Mouse (Mus musculus) limb, embryonic 10.5 days (tissue): ENCODE measurements at regions not wholly inside any gene's neighbourhood (a gene's known extent, or its start where the extent isn't known, plus 50 kb on each side); places are given as distances from the start of the nearest gene placed in this dataset.

Source experiments
- DNase-seq: peaks from one replicate; pipeline ENCODE4 v3.0.0-alpha.2; 2017; ENCODE audit warnings: low spot score
- H3K27ac ChIP-seq: fragments of 300-500 bp; sonication (generic); 2 replicates; pipeline ENCODE4 v1.5.1; 2016; ENCODE audit warnings: mild to moderate bottlenecking
- H3K27me3 ChIP-seq: fragments of 300-500 bp; sonication (generic); 2 replicates; pipeline ENCODE4 v1.6.1; 2016; ENCODE audit warnings: low read depth, mild to moderate bottlenecking; ENCODE audit not compliant: poor library complexity, severe bottlenecking
- H3K36me3 ChIP-seq: fragments of 300-500 bp; sonication (generic); 2 replicates; pipeline ENCODE4 v1.6.1; 2016; ENCODE audit warnings: mild to moderate bottlenecking, moderate library complexity
- H3K4me1 ChIP-seq: fragments of 300-500 bp; sonication (generic); 2 replicates; pipeline ENCODE4 v1.6.1; 2016
- H3K4me3 ChIP-seq: fragments of 300-500 bp; sonication (generic); 2 replicates; pipeline ENCODE4 v1.5.1; 2016; ENCODE audit warnings: mild to moderate bottlenecking, moderate library complexity
- H3K9me3 ChIP-seq: fragments of 300-500 bp; sonication (generic); replicated peaks from 2 replicates; pipeline ENCODE4 v1.6.1; 2016; ENCODE audit warnings: mild to moderate bottlenecking
- WGBS: fragments of 180-500 bp; shearing (Covaris S2); methylation state at CpG from one replicate; pipeline ENCODE4 v1.1.7; 2016; 5-methylcytosine and 5-hydroxymethylcytosine counted together

GRCm38 (mm10) chr14:53901103-53901502 is 352.8 kb downstream of the Dad1 start:
- WGBS: 96% methylated on average over 1 of the region's 1 CpGs
- H3K4me3 ChIP-seq: no peak overlapping the region
- no peaks in the 10 kb centered on the region for H3K36me3 ChIP-seq
- no peaks in the 10 kb centered on the region for H3K4me1 ChIP-seq
- DNase-seq: no peak
- no peaks in the 10 kb centered on the region for H3K9me3 ChIP-seq
- no peak overlapping the region for H3K27ac ChIP-seq
- no peaks in the 10 kb centered on the region for H3K27me3 ChIP-seq

- no peak overlapping the region for H3K4me3 ChIP-seq
- no peaks in the 10 kb centered on the region for H3K4me1 ChIP-seq
- no peak for DNase-seq
- no peaks in the 10 kb centered on the region for H3K36me3 ChIP-seq
- no peak overlapping the region for H3K27ac ChIP-seq
- H3K27me3 ChIP-seq: no peaks in the 10 kb centered on the region
- WGBS: 14% methylated on average over 3 of the region's 3 CpGs
- no peaks in the 10 kb centered on the region for H3K9me3 ChIP-seq
Observed at GRCm38 (mm10) chr14:53881304-53881703, 372.6 kb downstream of the Dad1 start.

GRCm38 (mm10) chr14:53876581-53876980 is 377.3 kb downstream of the Dad1 start:
- Histone ChIP-seq H3K4me1 (no peaks in the 10 kb centered on the region), H3K9me3 (no peaks in the 10 kb centered on the region), H3K27ac (no peak overlapping the region), H3K4me3 (no peak overlapping the region), H3K36me3 (no peaks in the 10 kb centered on the region), H3K27me3 (peaks cover 6% of the 10 kb centered on the region; the same call in 1 of the 2 replicates)
- DNase-seq: no peak
- WGBS: 68% methylated on average over 7 of the region's 7 CpGs

GRCm38 (mm10) chr14:53875736-53876135 is 378.2 kb downstream of the Dad1 start:
- H3K27me3 ChIP-seq: peaks cover 6% of the 10 kb centered on the region; the same call in 1 of the 2 replicates
- DNase-seq: no peak
- H3K4me1 ChIP-seq: no peaks in the 10 kb centered on the region
- H3K27ac ChIP-seq: no peak overlapping the region
- H3K4me3 ChIP-seq: no peak overlapping the region
- WGBS: 61% methylated on average over 6 of the region's 6 CpGs
- H3K36me3 ChIP-seq: no peaks in the 10 kb centered on the region
- no peaks in the 10 kb centered on the region for H3K9me3 ChIP-seq

GRCm38 (mm10) chr14:53847049-53847448 is 406.9 kb downstream of the Dad1 start:
- Histone ChIP-seq H3K27me3 (no peaks in the 10 kb centered on the region), H3K36me3 (no peaks in the 10 kb centered on the region), H3K9me3 (no peaks in the 10 kb centered on the region), H3K27ac (no peak overlapping the region), H3K4me3 (no peak overlapping the region), H3K4me1 (no peaks in the 10 kb centered on the region)
- WGBS: 83% methylated on average over 7 of the region's 7 CpGs
- no peak for DNase-seq

- Histone ChIP-seq H3K36me3 (no peaks in the 10 kb centered on the region), H3K27ac (no peak overlapping the region), H3K4me1 (no peaks in the 10 kb centered on the region), H3K4me3 (no peak overlapping the region), H3K9me3 (no peaks in the 10 kb centered on the region), H3K27me3 (no peaks in the 10 kb centered on the region)
- 93% methylated on average over 9 of the region's 9 CpGs for WGBS
- no peak for DNase-seq
Observed at GRCm38 (mm10) chr14:53845646-53846045, 408.3 kb downstream of the Dad1 start.

GRCm38 (mm10) chr14:53832553-53832952 is 421.4 kb downstream of the Dad1 start:
- WGBS: 88% methylated on average over 3 of the region's 3 CpGs

GRCm38 (mm10) chr14:53831651-53832050 is 422.3 kb downstream of the Dad1 start:
- Histone ChIP-seq H3K27ac (no peak overlapping the region), H3K9me3 (no peaks in the 10 kb centered on the region), H3K36me3 (no peaks in the 10 kb centered on the region), H3K4me3 (no peak overlapping the region), H3K4me1 (no peaks in the 10 kb centered on the region), H3K27me3 (no peaks in the 10 kb centered on the region)
- no peak for DNase-seq
- WGBS: 86% methylated on average over 6 of the region's 6 CpGs

More at GRCm38 (mm10) chr14:53832553-53832952, 421.4 kb downstream of the Dad1 start:
- no peak for DNase-seq
- Histone ChIP-seq H3K27ac (no peak overlapping the region), H3K27me3 (no peaks in the 10 kb centered on the region), H3K4me3 (no peak overlapping the region), H3K36me3 (no peaks in the 10 kb centered on the region), H3K4me1 (no peaks in the 10 kb centered on the region), H3K9me3 (no peaks in the 10 kb centered on the region)

- no peak overlapping the region for H3K27ac ChIP-seq
- H3K36me3 ChIP-seq: no peaks in the 10 kb centered on the region
- H3K9me3 ChIP-seq: no peaks in the 10 kb centered on the region
- H3K4me1 ChIP-seq: no peaks in the 10 kb centered on the region
- 45% methylated on average over 1 of the region's 1 CpGs for WGBS
- no peak overlapping the region for H3K4me3 ChIP-seq
- DNase-seq: no peak
- no peaks in the 10 kb centered on the region for H3K27me3 ChIP-seq
Observed at GRCm38 (mm10) chr14:53830717-53831116, 423.2 kb downstream of the Dad1 start.

GRCm38 (mm10) chr14:53826782-53827181 is 427.1 kb downstream of the Dad1 start:
- Histone ChIP-seq H3K4me3 (no peak overlapping the region), H3K36me3 (no peaks in the 10 kb centered on the region), H3K27ac (no peak overlapping the region), H3K4me1 (no peaks in the 10 kb centered on the region), H3K27me3 (no peaks in the 10 kb centered on the region), H3K9me3 (no peaks in the 10 kb centered on the region)
- 93% methylated on average over 4 of the region's 4 CpGs for WGBS
- no peak for DNase-seq

GRCm38 (mm10) chr14:53806231-53806630 is 447.7 kb downstream of the Dad1 start:
- Histone ChIP-seq H3K4me1 (no peaks in the 10 kb centered on the region), H3K27me3 (no peaks in the 10 kb centered on the region), H3K27ac (no peak overlapping the region), H3K36me3 (no peaks in the 10 kb centered on the region), H3K9me3 (no peaks in the 10 kb centered on the region), H3K4me3 (no peak overlapping the region)
- DNase-seq: peak; percentile 63
- WGBS: 11% methylated on average over 3 of the region's 3 CpGs

- H3K4me1 ChIP-seq: no peaks in the 10 kb centered on the region
- H3K4me3 ChIP-seq: no peak overlapping the region
- no peak overlapping the region for H3K27ac ChIP-seq
- no peaks in the 10 kb centered on the region for H3K27me3 ChIP-seq
- no peaks in the 10 kb centered on the region for H3K9me3 ChIP-seq
- DNase-seq: peak; percentile 61
- 26% methylated on average over 17 of the region's 17 CpGs for WGBS
- H3K36me3 ChIP-seq: no peaks in the 10 kb centered on the region
Observed at GRCm38 (mm10) chr14:53803698-53804620, 449.9 kb downstream of the Dad1 start.

- no peaks in the 10 kb centered on the region for H3K36me3 ChIP-seq
- no peak overlapping the region for H3K4me3 ChIP-seq
- no peaks in the 10 kb centered on the region for H3K27me3 ChIP-seq
- no peaks in the 10 kb centered on the region for H3K4me1 ChIP-seq
- 93% methylated on average over 3 of the region's 3 CpGs for WGBS
- no peaks in the 10 kb centered on the region for H3K9me3 ChIP-seq
- no peak overlapping the region for H3K27ac ChIP-seq
- no peak for DNase-seq
Observed at GRCm38 (mm10) chr14:53802547-53802946, 451.4 kb downstream of the Dad1 start.
